Mouse (Mus musculus): ENCODE measurements around the gene Hmx2.

The Hmx2 gene

DNA sequence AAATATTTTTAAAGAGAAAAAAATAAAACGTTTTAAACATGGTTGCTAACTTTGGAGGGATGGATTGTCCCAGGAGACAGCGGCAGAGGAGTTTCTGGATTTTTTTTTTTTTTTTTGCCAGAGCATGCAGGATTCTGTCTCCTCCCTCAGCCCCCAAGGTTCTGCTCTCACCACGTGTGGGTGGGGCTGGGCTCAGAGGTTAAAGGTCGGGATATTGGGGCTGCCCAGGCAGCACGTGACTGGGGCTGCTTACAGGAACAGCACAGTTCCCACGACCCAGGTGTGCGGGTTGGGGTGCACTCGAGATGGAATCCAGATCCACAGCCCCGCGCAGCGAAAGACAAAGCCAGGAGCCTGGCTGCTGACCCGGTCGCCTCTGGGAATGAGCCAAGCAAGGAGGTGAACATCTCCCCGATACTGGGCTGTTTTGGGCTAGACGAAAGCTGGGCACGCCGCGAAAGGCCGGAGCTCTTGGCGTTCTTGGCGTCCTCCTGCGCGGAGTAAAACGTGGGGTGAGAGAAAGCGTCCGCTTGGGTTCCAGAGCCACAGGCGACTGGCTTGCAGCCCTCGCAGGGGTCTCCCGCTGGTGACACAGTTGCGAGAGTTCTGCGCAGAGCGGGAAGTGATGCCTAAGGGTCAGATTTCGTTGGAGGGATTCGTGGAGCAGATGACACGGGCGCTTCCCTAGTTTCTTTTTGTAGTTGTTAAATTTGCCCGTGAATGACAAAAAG is 8.1 kb downstream of the Hmx2 start:
- no peak for DNase-seq (ENCODE audit: low read depth)

- no peak for DNase-seq (ENCODE audit: low read depth)
These were observed 9.2 kb downstream of the Hmx2 start for GRCm38 (mm10) chr7:131557751-131558150.

DNA sequence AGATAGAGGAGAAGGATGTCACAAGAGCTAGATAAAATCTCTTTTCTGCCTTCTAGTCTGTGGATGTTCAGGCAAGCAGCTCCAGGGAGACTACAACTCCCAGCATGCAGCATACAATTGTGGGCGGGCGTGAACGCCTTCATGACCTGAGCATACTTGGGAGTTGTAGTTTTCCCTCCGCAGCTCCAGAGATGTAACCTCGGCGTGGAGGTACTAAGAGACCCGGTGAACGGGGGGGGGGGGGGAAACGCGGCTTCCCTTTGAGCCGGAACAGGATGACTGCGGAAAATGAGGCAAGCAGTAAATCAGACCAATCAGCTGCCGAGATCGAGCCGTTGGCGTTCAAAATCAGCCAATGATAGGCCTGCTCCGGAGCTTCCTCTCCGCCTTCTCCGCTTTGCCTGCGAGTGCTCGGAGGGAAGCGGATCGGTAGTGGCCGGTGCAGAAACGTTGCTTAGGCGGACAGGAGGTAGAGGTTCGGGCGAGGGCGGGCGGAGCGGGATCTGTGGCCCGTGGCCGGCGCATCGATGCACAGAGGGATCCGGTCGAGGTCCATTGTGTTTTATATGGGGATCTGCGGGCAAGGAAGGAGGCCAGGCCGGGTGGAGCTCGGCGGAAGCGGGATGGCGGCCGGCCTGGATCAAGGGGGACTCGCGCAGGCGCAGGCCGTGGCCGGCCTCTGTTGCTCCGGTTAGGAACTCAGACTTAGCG is 11.6 kb downstream of the Hmx2 start, which contains the start of gene Bub3:
Gene Bub3, plus strand, starts transcription at position 237 of the 711 bp plus-strand sequence.
- DNase-seq (ENCODE audit: low read depth): peak; percentile 87

GRCm38 (mm10) chr7:131560697-131561042 is 12.1 kb downstream of the Hmx2 start:
- no peak for DNase-seq (ENCODE audit: low read depth)

DNA sequence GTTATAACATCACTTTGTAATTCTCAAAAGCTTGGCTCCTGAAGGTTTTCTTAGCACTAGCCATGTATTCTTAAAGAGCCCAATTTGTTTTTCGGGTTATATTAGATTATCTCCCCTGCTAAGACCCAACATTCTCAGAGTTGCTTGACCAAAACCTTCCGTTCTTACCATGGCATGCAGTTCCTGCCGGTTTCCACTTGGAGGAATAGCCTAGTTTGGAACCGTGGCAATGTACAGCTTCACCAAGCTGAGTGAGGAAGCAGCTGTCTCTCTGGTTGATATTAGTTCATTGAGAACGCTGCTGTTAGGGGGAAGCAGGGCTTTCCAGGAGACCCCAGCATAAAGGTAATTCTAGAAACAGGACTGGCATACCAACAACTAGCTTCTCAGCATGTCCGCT is 26.7 kb downstream of the Hmx2 start:
- DNase-seq (ENCODE audit: low read depth): no peak

- DNase-seq (ENCODE audit: low read depth): no peak
These were observed 33.6 kb downstream of the Hmx2 start for GRCm38 (mm10) chr7:131582178-131582577.

- DNase-seq (ENCODE audit: low read depth): no peak
These were observed 37.0 kb downstream of the Hmx2 start for GRCm38 (mm10) chr7:131585551-131585950.

- no peak for DNase-seq (ENCODE audit: low read depth)
These were observed 49.4 kb downstream of the Hmx2 start for GRCm38 (mm10) chr7:131597779-131598482.

GRCm38 (mm10) chr7:131598483-131598824 is 49.9 kb downstream of the Hmx2 start:
- DNase-seq (ENCODE audit: low read depth): no peak

DNA sequence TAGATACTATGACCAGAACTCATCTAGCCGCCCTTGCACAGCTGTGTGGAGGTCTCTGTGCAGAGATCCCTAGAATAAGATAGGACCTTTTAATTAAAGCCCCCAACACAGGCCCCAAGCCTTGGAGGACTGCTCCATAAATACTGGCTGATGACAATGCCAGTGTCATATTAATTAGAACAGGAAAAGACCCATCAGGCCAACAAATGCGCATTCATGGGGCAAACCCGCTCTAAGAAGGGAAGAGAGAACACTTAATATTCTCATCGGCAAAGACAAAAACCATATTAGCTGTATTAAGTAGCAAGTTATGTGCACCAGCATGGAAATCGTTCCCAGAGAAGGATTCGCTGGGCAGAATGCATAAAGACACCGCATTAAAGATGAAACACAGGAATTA is 53.5 kb downstream of the Hmx2 start:
- no peak for DNase-seq (ENCODE audit: low read depth)

DNA sequence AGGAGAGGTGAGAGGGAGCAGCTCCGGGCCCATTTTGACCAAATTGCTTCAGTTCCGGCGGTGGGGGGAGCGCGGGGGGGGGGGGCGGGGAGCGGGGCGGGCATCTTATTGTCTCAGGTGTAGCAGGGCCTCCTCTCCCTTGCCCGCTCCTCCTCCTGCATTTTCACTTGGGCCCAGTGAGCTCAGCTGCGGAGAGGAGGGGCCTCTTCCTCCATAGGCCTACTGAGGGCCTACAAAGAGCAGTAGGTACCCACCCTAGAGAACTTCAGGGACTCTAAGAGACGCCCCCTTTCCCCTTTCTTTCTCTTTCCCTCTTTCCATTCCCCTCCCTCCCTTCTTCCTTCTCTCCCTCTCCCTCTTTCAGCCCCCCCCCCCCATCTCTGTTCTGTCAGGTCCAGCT is 54.6 kb downstream of the Hmx2 start:
- DNase-seq (ENCODE audit: low read depth): no peak

DNA sequence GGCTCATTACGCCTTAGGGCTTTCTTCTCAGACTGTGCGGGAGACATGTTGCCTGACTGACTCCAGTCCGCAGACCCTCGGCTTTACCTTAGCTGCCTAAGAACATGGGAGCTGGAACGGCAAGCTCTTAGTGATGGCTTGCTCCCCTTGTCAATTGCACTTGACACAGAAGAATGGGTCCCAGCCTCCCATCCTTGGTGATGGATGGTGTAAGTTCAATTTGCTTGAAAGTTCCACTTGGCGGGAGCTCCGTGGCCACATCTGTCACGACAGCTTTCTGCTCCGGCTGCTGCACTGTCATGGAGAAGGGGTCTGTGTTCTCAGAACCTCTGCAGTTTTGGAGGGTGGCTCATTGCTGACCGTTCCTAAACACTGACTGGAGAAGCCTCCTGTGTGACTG is 56.4 kb downstream of the Hmx2 start:
- no peak for DNase-seq (ENCODE audit: low read depth)

DNA sequence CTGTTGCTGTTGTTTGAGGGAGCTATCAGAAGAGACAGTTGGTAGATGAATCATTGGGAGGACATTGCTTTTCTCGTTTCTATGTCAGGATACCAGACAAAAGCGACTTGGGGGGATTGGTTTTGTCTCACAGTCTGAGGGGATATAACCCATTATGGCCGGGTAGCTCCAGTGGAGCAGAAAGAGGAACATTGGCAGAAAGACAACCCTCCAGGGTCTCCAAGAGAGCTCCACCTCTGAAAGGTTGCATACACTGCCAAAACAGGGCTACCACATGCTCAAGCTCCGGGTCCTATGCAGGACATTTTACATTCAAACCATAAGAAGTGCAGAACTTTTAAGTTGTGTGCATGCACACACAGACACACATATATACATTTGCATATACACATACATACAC is 56.9 kb downstream of the Hmx2 start:
- DNase-seq (ENCODE audit: low read depth): no peak
